Mouse (Mus musculus) kidney, postnatal 0 days (tissue): Measurements from ENCODE around the gene Tmem163. TPM values are rescaled to one million over a fixed set of nuclear protein-coding genes. Genes with fewer than 3 reads are reported as not detected.

Experiments
- ATAC-seq: fragments of 200-750 bp; cut with Nextera tagmentation; replicated peaks from 2 replicates; pipeline ENCODE4 v1.8.0; 2017; ENCODE audit warnings: low read depth, moderate number of reproducible peaks, moderate TSS enrichment, moderate library complexity; ENCODE audit not compliant: low FRiP score
- DNase-seq: peaks from one replicate; pipeline ENCODE4 v3.0.0-alpha.2; 2016; ENCODE audit warnings: low spot score
- H3K27ac ChIP-seq: fragments of 300-500 bp; sonication (generic); 2 replicates; pipeline ENCODE4 v1.5.1; 2014; ENCODE audit warnings: mild to moderate bottlenecking
- H3K27me3 ChIP-seq: fragments of 300-500 bp; sonication (generic); 2 replicates; pipeline ENCODE4 v1.6.1; 2014; ENCODE audit warnings: low read length, mixed read lengths; ENCODE audit not compliant: insufficient read depth
- H3K36me3 ChIP-seq: fragments of 300-500 bp; sonication (generic); 2 replicates; pipeline ENCODE4 v1.6.1; 2014; ENCODE audit warnings: low read length, mixed read lengths; ENCODE audit not compliant: insufficient read depth
- H3K4me1 ChIP-seq: fragments of 300-500 bp; sonication (generic); replicated peaks from 2 replicates; pipeline ENCODE4 v1.6.1; 2014; ENCODE audit warnings: antibody characterized with exemption, low read length, mixed read lengths; ENCODE audit not compliant: insufficient read depth
- H3K4me2 ChIP-seq: fragments of 300-500 bp; sonication (generic); 2 replicates; pipeline ENCODE4 v1.6.1; 2014; ENCODE audit warnings: mild to moderate bottlenecking, low read length, moderate library complexity, mixed read lengths
- H3K4me3 ChIP-seq: fragments of 300-500 bp; sonication (generic); replicated peaks from 2 replicates; pipeline ENCODE4 v1.5.1; 2014; ENCODE audit warnings: low read depth, low read length
- H3K9ac ChIP-seq: fragments of 300-500 bp; sonication (generic); 2 replicates; pipeline ENCODE4 v1.6.1; 2014; ENCODE audit warnings: low read depth, low read length
- H3K9me3 ChIP-seq: fragments of 300-500 bp; sonication (generic); replicated peaks from 2 replicates; pipeline ENCODE4 v1.6.1; 2016; ENCODE audit warnings: low read length, inconsistent platforms, mixed read lengths
- CTCF ChIP-seq: IDR thresholded peaks from 2 replicates; pipeline ENCODE4 v1.5.1; 2016; ENCODE audit warnings: antibody characterized with exemption, low read depth, mild to moderate bottlenecking, moderate library complexity
- WGBS: fragments of 180-500 bp; shearing (Covaris S2); extraction: QIAGEN DNeasy Blood & Tissue Kit; methylation state at CpG from one replicate; pipeline ENCODE4 v1.1.7; 2014; 5-methylcytosine and 5-hydroxymethylcytosine counted together
- polyA plus RNA-seq: library from polyadenylated mRNA; unstranded; fragments of >200 nt; fragmentation: Nextera tagmentation; extraction: Ambion mirVana; gene quantifications from 2 replicates; pipeline ENCODE4 v1.2.1, GENCODE M21; 2015

Tmem163 gene
- polyA plus RNA-seq, 1 experiment from 2014 or later, result 2.1 TPM

- Histone ChIP-seq H3K9me3 (no peaks in the 10 kb centered on the region), H3K4me3 (no peak overlapping the region), H3K9ac (no peak overlapping the region), H3K27me3 (no peaks in the 10 kb centered on the region), H3K27ac (no peak overlapping the region), H3K4me1 (no peaks in the 10 kb centered on the region), H3K36me3 (no peaks in the 10 kb centered on the region), H3K4me2 (no peak overlapping the region)
- ATAC-seq (no peak; the same call in 1 of the 2 replicates), DNase-seq (peak; percentile 83)
- 24% methylated on average over 6 of the region's 6 CpGs for WGBS
- TF ChIP-seq CTCF, result no peak
Observed at GRCm38 (mm10) chr1:127464041-127464440, 215.3 kb downstream of the Tmem163 start.

- H3K9me3 ChIP-seq, result no peaks in the 10 kb centered on the region
- no peak overlapping the region for H3K4me3 ChIP-seq
- no peaks in the 10 kb centered on the region for H3K4me1 ChIP-seq
- H3K27ac ChIP-seq, result no peak overlapping the region
- H3K27me3 ChIP-seq, result no peaks in the 10 kb centered on the region
- 51% methylated on average over 9 of the region's 9 CpGs for WGBS
- no peaks in the 10 kb centered on the region for H3K36me3 ChIP-seq
- no peak for DNase-seq
- H3K9ac ChIP-seq, result no peak overlapping the region
- H3K4me2 ChIP-seq, result no peak overlapping the region
- no peak for ATAC-seq
- TF ChIP-seq CTCF, result no peak
Observed at GRCm38 (mm10) chr1:127461017-127461416, 218.3 kb downstream of the Tmem163 start.

DNA sequence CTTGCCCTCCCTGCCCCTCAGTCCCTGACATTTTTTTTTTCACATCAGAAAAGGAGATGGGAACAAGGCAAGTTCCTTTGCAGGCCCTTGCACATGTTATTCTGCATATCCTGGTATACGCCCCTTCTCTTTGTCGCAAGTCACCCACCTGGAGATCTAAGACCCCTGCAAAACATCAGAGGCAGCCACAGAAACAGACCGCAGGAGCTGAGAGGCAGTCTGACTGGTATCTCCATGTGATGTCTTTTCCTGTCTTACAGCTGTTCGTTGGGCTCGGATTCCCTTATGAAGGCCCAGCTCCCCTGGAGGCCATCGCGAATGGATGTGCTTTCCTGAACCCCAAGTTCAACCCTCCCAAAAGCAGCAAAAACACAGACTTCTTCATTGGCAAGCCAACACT, 219.8 kb downstream of the Tmem163 start:
- no peak overlapping the region for H3K9ac ChIP-seq
- TF ChIP-seq CTCF, result no peak
- H3K36me3 ChIP-seq, result no peaks in the 10 kb centered on the region
- no peak for ATAC-seq
- no peak overlapping the region for H3K4me3 ChIP-seq
- no peaks in the 10 kb centered on the region for H3K9me3 ChIP-seq
- H3K4me2 ChIP-seq, result no peak overlapping the region
- 60% methylated on average over 7 of the region's 7 CpGs for WGBS
- no peaks in the 10 kb centered on the region for H3K27me3 ChIP-seq
- H3K4me1 ChIP-seq, result no peaks in the 10 kb centered on the region
- no peak overlapping the region for H3K27ac ChIP-seq
- no peak for DNase-seq

DNA sequence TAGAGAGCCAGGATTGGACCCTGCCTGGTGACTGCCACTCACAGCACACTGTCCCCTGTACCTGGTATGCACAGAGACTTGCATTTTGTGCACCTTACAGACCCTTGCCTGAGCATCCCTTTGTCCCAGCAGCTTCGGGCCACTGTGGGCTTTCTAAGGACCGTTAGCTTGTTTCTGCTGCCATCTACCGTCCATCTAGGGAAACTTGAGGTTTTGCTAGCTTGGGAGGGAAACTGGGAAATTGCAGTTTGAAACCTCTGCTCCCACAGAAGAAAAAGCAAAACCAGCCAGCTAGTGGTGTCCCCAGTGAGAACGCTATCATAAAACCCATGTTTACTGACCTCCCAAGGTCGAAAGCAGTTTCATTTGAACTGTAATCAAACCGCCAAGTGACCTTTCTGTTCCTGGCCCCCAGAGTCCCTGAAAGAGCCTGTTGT, 220.3 kb downstream of the Tmem163 start:
- H3K4me1 ChIP-seq, result no peaks in the 10 kb centered on the region
- H3K27me3 ChIP-seq, result no peaks in the 10 kb centered on the region
- ATAC-seq (no peak; the same call in 1 of the 2 replicates), DNase-seq (peak; percentile 93)
- H3K4me2 ChIP-seq, result no peak overlapping the region
- no peak overlapping the region for H3K9ac ChIP-seq
- TF ChIP-seq CTCF, result peak; percentile 90
- H3K4me3 ChIP-seq, result no peak overlapping the region
- no peaks in the 10 kb centered on the region for H3K36me3 ChIP-seq
- H3K9me3 ChIP-seq, result no peaks in the 10 kb centered on the region
- H3K27ac ChIP-seq, result no peak overlapping the region
- WGBS, result 6% methylated on average over 6 of the region's 6 CpGs

DNA sequence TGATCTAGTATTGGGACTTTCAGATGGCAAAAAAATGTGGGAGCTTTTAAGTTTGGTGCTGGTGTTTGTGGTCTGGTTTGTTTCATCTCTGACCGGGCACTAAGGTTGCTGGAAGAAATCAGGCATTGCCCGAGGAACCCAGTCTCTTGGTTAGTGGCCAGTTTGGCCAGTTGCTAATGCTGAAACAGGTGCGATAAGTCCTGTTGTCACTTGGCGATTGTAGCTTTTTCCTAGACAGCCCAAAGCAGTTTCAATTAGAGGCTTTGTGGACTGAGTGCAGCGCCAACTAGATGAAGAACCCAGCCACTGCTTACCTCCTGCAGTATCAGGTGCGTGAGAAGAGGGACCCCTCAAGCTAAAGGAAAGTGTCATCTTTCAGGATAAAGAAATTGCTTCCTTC, 226.0 kb downstream of the Tmem163 start:
- Histone ChIP-seq H3K27me3 (no peaks in the 10 kb centered on the region), H3K4me2 (no peak overlapping the region), H3K9me3 (no peaks in the 10 kb centered on the region), H3K4me3 (no peak overlapping the region), H3K4me1 (no peaks in the 10 kb centered on the region), H3K9ac (no peak overlapping the region), H3K36me3 (peaks cover 7% of the 10 kb centered on the region; the same call in 1 of the 2 replicates), H3K27ac (no peak overlapping the region)
- DNase-seq (no peak), ATAC-seq (no peak)
- 92% methylated on average over 6 of the region's 6 CpGs for WGBS
- no peak for TF ChIP-seq CTCF

DNA sequence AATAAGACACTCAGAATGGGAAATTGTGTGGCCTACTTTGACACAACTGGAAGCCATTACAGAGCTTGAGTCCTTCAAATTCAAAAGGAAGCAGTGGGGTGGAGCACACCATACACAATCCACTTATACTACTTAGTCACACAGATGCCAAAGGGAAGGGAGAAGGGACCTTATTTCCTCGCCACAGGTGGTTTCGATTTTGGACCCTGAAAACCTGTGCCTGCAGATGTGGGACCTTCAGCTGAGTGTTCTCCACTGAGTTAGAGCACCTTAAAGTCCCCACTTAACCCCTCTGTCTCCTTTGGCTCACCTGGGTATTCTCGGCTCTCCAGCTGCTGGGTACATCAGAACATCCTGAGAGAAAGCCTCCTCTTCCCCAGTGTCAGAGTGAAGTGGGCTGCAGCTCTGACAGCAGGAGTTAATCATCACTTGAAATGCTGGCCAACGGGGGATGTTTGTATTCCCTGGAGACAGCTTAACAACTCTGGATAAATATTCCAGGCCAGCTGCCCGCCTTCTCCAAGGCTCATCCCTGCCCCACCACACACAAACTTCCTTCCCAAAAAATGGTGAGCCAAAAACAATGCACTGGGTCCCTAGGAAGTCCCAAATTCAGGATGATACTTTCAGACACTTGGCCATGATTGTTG, 234.4 kb downstream of the Tmem163 start:
- H3K27me3 ChIP-seq, result no peaks in the 10 kb centered on the region
- ATAC-seq, result no peak; the same call in 1 of the 2 replicates
- no peak overlapping the region for H3K4me2 ChIP-seq
- H3K9ac ChIP-seq, result no peak overlapping the region
- peaks cover 8% of the 10 kb centered on the region; the same call in 1 of the 2 replicates for H3K36me3 ChIP-seq
- 44% methylated on average over 5 of the region's 5 CpGs for WGBS
- no peak for TF ChIP-seq CTCF
- H3K4me3 ChIP-seq, result no peak overlapping the region
- peak; percentile 79 for DNase-seq
- H3K4me1 ChIP-seq, result peaks cover 4% of the 10 kb centered on the region; the same call in 1 of the 2 replicates
- no peak overlapping the region for H3K27ac ChIP-seq
- no peaks in the 10 kb centered on the region for H3K9me3 ChIP-seq
